Mouse (Mus musculus): ENCODE measurements around the gene Gm20388. TPM values are rescaled to one million over a fixed set of nuclear protein-coding genes. Genes with fewer than 3 reads are reported as not detected.
A peak's percentile ranks its signal among the peaks of the same experiment; 100 is the strongest.

Gene Gm20388
- polyA plus RNA-seq, 1 experiment from 2014 or later, result 7.4 TPM

- no peak overlapping the region for H3K27ac ChIP-seq (ENCODE audit: low read length)
- no peak overlapping the region for H3K4me3 ChIP-seq (replicated peaks; ENCODE audit: low read length)
- no peaks in the 10 kb centered on the region for H3K36me3 ChIP-seq (ENCODE audit: control insufficient read depth, insufficient read depth, low read length)
- H3K9ac ChIP-seq (ENCODE audit: low read length), result no peak overlapping the region
- peaks cover 17% of the 10 kb centered on the region for H3K4me1 ChIP-seq (ENCODE audit: control insufficient read depth, insufficient read depth, low read length)
- WGBS, result 84% methylated on average over 5 of the region's 5 CpGs
- H3K27me3 ChIP-seq (ENCODE audit: control insufficient read depth, insufficient read depth, low read length), result no peaks in the 10 kb centered on the region
- H3K4me2 ChIP-seq (ENCODE audit: low read depth, low read length), result no peak overlapping the region
- no peaks in the 10 kb centered on the region for H3K9me3 ChIP-seq (replicated peaks; ENCODE audit: control insufficient read depth, low read length)
- no peak for ATAC-seq (ENCODE audit: insufficient read depth, low FRiP score)
Observed at GRCm38 (mm10) chr8:123714451-123714850, 3803.8 kb downstream of the Gm20388 start.

- H3K4me2 ChIP-seq (ENCODE audit: low read depth, low read length), result no peak overlapping the region
- H3K36me3 ChIP-seq (ENCODE audit: control insufficient read depth, insufficient read depth, low read length), result no peaks in the 10 kb centered on the region
- no peak for ATAC-seq (ENCODE audit: insufficient read depth, low FRiP score)
- no peaks in the 10 kb centered on the region for H3K27me3 ChIP-seq (ENCODE audit: control insufficient read depth, insufficient read depth, low read length)
- H3K9me3 ChIP-seq (replicated peaks; ENCODE audit: control insufficient read depth, low read length), result no peaks in the 10 kb centered on the region
- peak overlapping the region; percentile 21; the same call in 1 of the 2 replicates for H3K9ac ChIP-seq (ENCODE audit: low read length)
- H3K4me1 ChIP-seq (ENCODE audit: control insufficient read depth, insufficient read depth, low read length), result peaks cover 18% of the 10 kb centered on the region
- WGBS, result 46% methylated on average over 13 of the region's 13 CpGs
- H3K4me3 ChIP-seq (replicated peaks; ENCODE audit: low read length), result no peak overlapping the region
- peak overlapping the region; percentile 52 for H3K27ac ChIP-seq (ENCODE audit: low read length)
Observed at GRCm38 (mm10) chr8:123715916-123716592, 3805.4 kb downstream of the Gm20388 start.

- ATAC-seq (ENCODE audit: insufficient read depth, low FRiP score), result no peak
Observed at GRCm38 (mm10) chr8:123717104-123717503, 3806.5 kb downstream of the Gm20388 start.

GRCm38 (mm10) chr8:123717516-123718490 lies 3807.2 kb downstream of the Gm20388 start:
- Histone ChIP-seq H3K27me3 (ENCODE audit: control insufficient read depth, insufficient read depth, low read length) (no peaks in the 10 kb centered on the region), H3K4me1 (ENCODE audit: control insufficient read depth, insufficient read depth, low read length) (peaks cover 24% of the 10 kb centered on the region), H3K4me2 (ENCODE audit: low read depth, low read length) (no peak overlapping the region), H3K9me3 (replicated peaks; ENCODE audit: control insufficient read depth, low read length) (no peaks in the 10 kb centered on the region), H3K36me3 (ENCODE audit: control insufficient read depth, insufficient read depth, low read length) (no peaks in the 10 kb centered on the region), H3K4me3 (replicated peaks; ENCODE audit: low read length) (no peak overlapping the region), H3K9ac (ENCODE audit: low read length) (0 out of 2 replicates have a peak overlapping the region, but pooled peaks have one; percentile 28), H3K27ac (ENCODE audit: low read length) (peak overlapping the region; percentile 76)
- peak; percentile 84 for ATAC-seq (ENCODE audit: insufficient read depth, low FRiP score)
- WGBS, result 65% methylated on average over 15 of the region's 15 CpGs

More at GRCm38 (mm10) chr8:123717104-123717503, 3806.5 kb downstream of the Gm20388 start:
- peaks cover 24% of the 10 kb centered on the region for H3K4me1 ChIP-seq (ENCODE audit: control insufficient read depth, insufficient read depth, low read length)
- no peak overlapping the region for H3K9ac ChIP-seq (ENCODE audit: low read length)
- no peaks in the 10 kb centered on the region for H3K9me3 ChIP-seq (replicated peaks; ENCODE audit: control insufficient read depth, low read length)
- WGBS, result 52% methylated on average over 2 of the region's 2 CpGs
- H3K36me3 ChIP-seq (ENCODE audit: control insufficient read depth, insufficient read depth, low read length), result no peaks in the 10 kb centered on the region
- 0 out of 2 replicates have a peak overlapping the region, but pooled peaks have one; percentile 52 for H3K27ac ChIP-seq (ENCODE audit: low read length)
- H3K4me3 ChIP-seq (replicated peaks; ENCODE audit: low read length), result no peak overlapping the region
- no peaks in the 10 kb centered on the region for H3K27me3 ChIP-seq (ENCODE audit: control insufficient read depth, insufficient read depth, low read length)
- no peak overlapping the region for H3K4me2 ChIP-seq (ENCODE audit: low read depth, low read length)

GRCm38 (mm10) chr8:123718752-123719151 lies 3808.1 kb downstream of the Gm20388 start:
- H3K9ac ChIP-seq (ENCODE audit: low read length), result no peak overlapping the region
- 82% methylated on average over 2 of the region's 2 CpGs for WGBS
- peaks cover 24% of the 10 kb centered on the region for H3K4me1 ChIP-seq (ENCODE audit: control insufficient read depth, insufficient read depth, low read length)
- ATAC-seq (ENCODE audit: insufficient read depth, low FRiP score), result no peak
- H3K4me3 ChIP-seq (replicated peaks; ENCODE audit: low read length), result no peak overlapping the region
- H3K27me3 ChIP-seq (ENCODE audit: control insufficient read depth, insufficient read depth, low read length), result no peaks in the 10 kb centered on the region
- no peaks in the 10 kb centered on the region for H3K9me3 ChIP-seq (replicated peaks; ENCODE audit: control insufficient read depth, low read length)
- H3K27ac ChIP-seq (ENCODE audit: low read length), result no peak overlapping the region
- H3K4me2 ChIP-seq (ENCODE audit: low read depth, low read length), result no peak overlapping the region
- no peaks in the 10 kb centered on the region for H3K36me3 ChIP-seq (ENCODE audit: control insufficient read depth, insufficient read depth, low read length)

GRCm38 (mm10) chr8:123719280-123719679 lies 3808.6 kb downstream of the Gm20388 start:
- H3K27me3 ChIP-seq (ENCODE audit: control insufficient read depth, insufficient read depth, low read length), result no peaks in the 10 kb centered on the region
- H3K36me3 ChIP-seq (ENCODE audit: control insufficient read depth, insufficient read depth, low read length), result no peaks in the 10 kb centered on the region
- H3K27ac ChIP-seq (ENCODE audit: low read length), result no peak overlapping the region
- H3K9ac ChIP-seq (ENCODE audit: low read length), result no peak overlapping the region
- 74% methylated on average over 6 of the region's 6 CpGs for whole genome bisulfite sequencing
- no peak overlapping the region for H3K4me2 ChIP-seq (ENCODE audit: low read depth, low read length)
- no peak overlapping the region for H3K4me3 ChIP-seq (replicated peaks; ENCODE audit: low read length)
- peaks cover 24% of the 10 kb centered on the region for H3K4me1 ChIP-seq (ENCODE audit: control insufficient read depth, insufficient read depth, low read length)
- no peak for ATAC-seq (ENCODE audit: insufficient read depth, low FRiP score)
- no peaks in the 10 kb centered on the region for H3K9me3 ChIP-seq (replicated peaks; ENCODE audit: control insufficient read depth, low read length)

- no peak overlapping the region for H3K27ac ChIP-seq (ENCODE audit: low read length)
- H3K9ac ChIP-seq (ENCODE audit: low read length), result no peak overlapping the region
- WGBS, result 71% methylated on average over 5 of the region's 5 CpGs
- H3K4me3 ChIP-seq (replicated peaks; ENCODE audit: low read length), result no peak overlapping the region
- ATAC-seq (ENCODE audit: insufficient read depth, low FRiP score), result no peak
- H3K9me3 ChIP-seq (replicated peaks; ENCODE audit: control insufficient read depth, low read length), result no peaks in the 10 kb centered on the region
- H3K36me3 ChIP-seq (ENCODE audit: control insufficient read depth, insufficient read depth, low read length), result no peaks in the 10 kb centered on the region
- H3K27me3 ChIP-seq (ENCODE audit: control insufficient read depth, insufficient read depth, low read length), result no peaks in the 10 kb centered on the region
- H3K4me2 ChIP-seq (ENCODE audit: low read depth, low read length), result no peak overlapping the region
- peaks cover 24% of the 10 kb centered on the region for H3K4me1 ChIP-seq (ENCODE audit: control insufficient read depth, insufficient read depth, low read length)
Observed at GRCm38 (mm10) chr8:123719811-123720210, 3809.2 kb downstream of the Gm20388 start.

- H3K27me3 ChIP-seq (ENCODE audit: control insufficient read depth, insufficient read depth, low read length), result no peaks in the 10 kb centered on the region
- H3K9me3 ChIP-seq (replicated peaks; ENCODE audit: control insufficient read depth, low read length), result no peaks in the 10 kb centered on the region
- no peak overlapping the region for H3K4me2 ChIP-seq (ENCODE audit: low read depth, low read length)
- H3K4me3 ChIP-seq (replicated peaks; ENCODE audit: low read length), result no peak overlapping the region
- H3K27ac ChIP-seq (ENCODE audit: low read length), result peak overlapping the region; percentile 68
- no peak overlapping the region for H3K9ac ChIP-seq (ENCODE audit: low read length)
- WGBS, result 13% methylated on average over 12 of the region's 12 CpGs
- peak; percentile 83 for ATAC-seq (ENCODE audit: insufficient read depth, low FRiP score)
- peaks cover 24% of the 10 kb centered on the region for H3K4me1 ChIP-seq (ENCODE audit: control insufficient read depth, insufficient read depth, low read length)
- H3K36me3 ChIP-seq (ENCODE audit: control insufficient read depth, insufficient read depth, low read length), result no peaks in the 10 kb centered on the region
Observed at GRCm38 (mm10) chr8:123720471-123721001, 3809.9 kb downstream of the Gm20388 start.

GRCm38 (mm10) chr8:123722245-123722644 lies 3811.6 kb downstream of the Gm20388 start:
- Histone ChIP-seq H3K27me3 (ENCODE audit: control insufficient read depth, insufficient read depth, low read length) (no peaks in the 10 kb centered on the region), H3K9me3 (replicated peaks; ENCODE audit: control insufficient read depth, low read length) (no peaks in the 10 kb centered on the region)
- 89% methylated on average over 5 of the region's 5 CpGs for WGBS

More at GRCm38 (mm10) chr8:123722245-123722644, 3811.6 kb downstream of the Gm20388 start:
- Histone ChIP-seq H3K9ac (ENCODE audit: low read length) (no peak overlapping the region), H3K4me2 (ENCODE audit: low read depth, low read length) (no peak overlapping the region), H3K27ac (ENCODE audit: low read length) (no peak overlapping the region), H3K4me3 (replicated peaks; ENCODE audit: low read length) (no peak overlapping the region), H3K36me3 (ENCODE audit: control insufficient read depth, insufficient read depth, low read length) (no peaks in the 10 kb centered on the region), H3K4me1 (ENCODE audit: control insufficient read depth, insufficient read depth, low read length) (peaks cover 18% of the 10 kb centered on the region)
- no peak for ATAC-seq (ENCODE audit: insufficient read depth, low FRiP score)
